Mouse (Mus musculus) 3T3-L1 (cell line): ENCODE results near the gene A1bg.

Experiments
- DNase-seq: peaks from one replicate; pipeline ENCODE4 v3.0.0-alpha.2; 2015; ENCODE audit warnings: low read depth, low spot score

Gene A1bg

DNA sequence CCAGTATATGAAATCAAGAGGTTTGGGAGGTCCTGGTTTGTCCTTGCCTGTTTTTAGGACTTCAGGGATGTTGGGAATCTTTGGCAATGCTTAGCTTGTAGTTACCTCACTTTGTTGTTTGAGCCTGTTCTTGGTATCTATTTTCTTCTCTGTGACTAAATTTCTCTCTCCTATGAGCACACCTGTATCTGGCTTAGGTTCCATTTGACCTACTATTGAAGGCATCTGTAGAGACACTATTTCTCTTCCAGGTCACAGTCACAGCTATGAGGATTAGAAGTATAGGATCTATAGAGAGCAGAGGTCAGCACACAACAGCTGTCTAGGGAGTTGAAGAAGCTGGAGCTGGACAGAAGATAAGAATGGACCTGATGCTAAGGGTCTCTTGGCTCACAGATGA lies at the start of gene A1bg:
A1bg (minus strand) TSS at position 101 of the 400 bp plus-strand sequence.
- no peak for DNase-seq

DNA sequence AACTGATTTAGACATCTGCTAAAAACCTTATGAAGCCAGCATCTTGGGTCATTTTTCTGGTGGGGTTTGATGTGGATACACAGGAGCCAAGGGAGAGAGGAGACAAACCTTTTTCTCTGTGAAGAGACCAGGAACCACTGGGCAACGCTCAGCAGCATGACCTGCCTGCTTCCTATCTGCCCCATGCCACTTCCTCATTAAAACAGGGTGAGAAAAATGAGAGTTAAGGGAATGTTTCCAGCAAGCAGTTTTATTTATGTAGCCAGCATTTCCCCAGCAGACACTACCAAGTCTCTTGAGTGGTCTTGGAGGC lies 45.7 kb upstream of the A1bg start:
- no peak for DNase-seq

DNA sequence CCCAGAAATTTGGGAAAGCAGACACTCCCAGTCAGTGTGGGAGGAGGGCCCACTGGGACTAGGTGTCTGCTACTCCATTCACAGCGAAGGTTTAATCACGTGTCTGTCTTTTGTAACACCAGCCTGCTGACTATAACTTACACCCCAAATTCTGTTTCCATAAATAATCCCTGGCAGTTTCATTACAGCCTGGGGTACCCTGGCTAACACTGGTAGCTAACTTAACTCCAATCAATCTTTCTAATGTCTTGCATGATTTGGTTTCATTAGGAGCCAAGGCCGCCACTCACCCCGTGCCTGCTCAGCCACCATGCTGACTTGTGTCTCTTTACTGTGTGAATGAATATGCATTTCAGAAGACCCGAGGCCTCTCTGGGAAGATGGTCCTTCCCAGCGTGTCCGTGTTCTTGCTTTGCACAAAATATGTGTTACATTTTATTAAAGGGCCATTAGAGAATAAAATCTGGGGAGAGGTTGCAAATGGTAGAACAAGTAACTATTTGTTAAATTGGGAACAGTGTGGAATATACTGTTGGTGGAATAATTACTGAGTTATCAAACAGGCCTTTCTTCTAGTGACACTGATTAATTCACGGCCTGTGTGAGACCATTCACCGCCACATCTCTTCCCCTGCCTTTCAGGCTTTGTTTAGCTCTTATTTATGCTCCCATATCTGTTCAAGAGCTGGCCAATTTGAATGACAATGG lies 45.2 kb upstream of the A1bg start:
- DNase-seq: no peak

DNA sequence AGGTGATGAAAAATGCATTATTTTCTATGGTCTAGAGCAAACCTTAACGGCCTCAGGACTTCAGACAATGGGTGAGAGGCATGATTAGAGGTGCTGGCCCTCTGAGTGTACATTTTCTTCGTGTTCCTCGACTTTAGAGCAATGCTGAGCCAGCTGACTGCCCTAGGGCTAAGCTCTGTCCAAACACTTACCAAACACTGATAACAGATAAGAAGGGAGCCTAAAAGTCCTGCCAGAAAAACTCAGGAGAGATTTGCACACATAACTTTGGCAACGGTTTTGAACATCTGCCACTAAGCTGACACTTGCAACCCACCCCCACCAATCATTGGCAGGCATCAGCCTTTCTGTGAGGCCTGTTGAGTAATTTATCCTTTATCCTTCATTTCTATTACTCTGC lies 2.9 kb upstream of the A1bg start:
- no peak for DNase-seq

DNA sequence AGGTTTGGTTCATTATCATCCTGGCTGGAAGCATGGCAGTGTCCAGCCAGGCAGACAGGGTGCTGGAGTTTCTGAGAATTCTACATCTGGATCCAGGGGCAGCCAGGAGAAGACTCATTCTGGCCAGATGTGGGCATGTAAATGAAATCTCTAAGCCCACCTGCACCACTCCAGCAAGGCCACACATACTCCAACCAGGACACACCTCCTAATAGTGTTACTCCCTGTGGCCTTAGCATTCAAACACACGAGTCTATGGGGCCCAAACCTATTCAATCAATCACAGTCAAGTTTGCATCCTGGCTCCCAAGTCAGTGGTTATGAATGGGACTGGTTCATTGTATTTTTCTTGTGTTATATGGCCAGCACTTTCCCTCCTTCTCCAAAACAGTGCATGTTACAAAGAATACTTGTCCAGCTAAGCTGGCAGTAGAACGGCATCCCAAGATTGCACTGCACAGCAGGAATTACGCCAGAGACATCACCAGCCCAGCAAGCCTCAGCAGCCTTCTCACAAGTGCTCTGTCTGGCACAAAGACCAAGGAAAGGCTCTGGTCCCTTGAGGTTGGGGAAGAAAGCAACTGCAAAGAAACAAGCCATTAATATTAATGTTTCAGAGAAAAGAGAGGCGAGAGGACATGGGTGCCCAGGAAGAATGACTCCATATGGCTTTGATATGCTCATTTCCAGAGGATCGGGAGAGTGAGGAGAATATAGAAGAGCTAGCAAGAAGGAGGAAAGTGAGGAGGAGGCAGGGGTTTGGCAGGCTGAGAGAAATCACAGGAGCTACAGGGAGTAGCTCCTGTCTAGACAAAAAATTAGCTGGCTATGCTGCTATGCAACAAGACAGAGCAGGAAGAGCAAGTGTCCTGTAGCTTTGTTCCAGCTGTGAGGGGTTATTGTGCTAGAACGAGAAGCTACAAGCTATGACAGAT lies 18.8 kb downstream of the A1bg start:
- DNase-seq: no peak

DNA sequence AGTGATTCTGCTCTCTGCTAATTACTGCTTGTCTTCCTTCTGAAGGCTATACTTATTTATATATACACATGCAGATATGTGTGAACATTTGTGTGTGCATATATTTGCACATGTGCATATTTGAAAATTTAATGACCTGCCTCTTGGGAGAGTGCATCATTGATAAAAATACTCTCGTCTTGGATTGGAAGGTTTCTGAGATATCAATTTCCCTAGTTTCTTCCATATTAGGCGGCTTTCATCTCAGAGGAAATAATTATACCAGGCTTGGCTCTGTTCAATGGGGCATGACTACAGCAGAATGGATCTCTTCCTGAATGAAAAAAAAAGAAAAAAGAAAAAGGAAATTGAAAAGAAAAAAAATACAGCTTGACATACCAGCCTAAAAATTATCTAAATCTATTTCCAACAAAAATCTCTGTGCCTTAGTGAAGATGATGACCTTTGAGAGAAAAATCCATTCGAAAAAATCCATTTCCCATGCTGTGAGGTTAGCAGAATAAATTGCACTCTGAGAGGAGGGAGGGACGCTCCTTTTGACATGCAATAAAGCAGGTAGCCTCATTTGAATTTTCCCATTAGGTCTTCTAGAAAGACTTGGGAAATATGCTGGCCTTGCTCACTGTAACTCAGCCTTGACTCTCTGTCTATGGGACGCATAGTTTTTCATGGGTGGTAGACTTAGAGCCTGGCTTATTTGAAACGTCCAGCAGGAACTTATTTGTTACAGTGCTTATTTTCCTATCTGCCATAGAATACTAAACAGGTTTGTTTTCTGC lies 24.4 kb downstream of the A1bg start:
- DNase-seq: no peak

DNA sequence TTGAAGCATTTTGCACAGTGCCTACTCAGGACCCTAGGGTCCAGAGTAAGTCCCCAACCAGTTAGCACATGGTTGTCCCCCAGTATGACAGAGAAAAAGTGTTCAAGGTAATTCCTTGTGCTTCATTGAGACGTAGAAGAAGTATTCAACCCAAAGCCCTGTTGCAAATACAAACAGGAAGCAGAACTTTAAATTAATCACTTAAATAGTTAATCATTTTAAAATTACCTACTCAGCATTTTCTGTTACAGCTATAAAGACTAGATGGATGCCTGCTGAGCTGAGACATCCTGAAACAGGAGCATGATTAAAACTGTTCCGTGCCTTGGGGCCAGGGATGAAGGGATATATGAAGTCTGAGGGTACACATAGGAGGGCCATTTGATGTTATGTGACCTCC lies 26.8 kb downstream of the A1bg start:
- DNase-seq: no peak

DNA sequence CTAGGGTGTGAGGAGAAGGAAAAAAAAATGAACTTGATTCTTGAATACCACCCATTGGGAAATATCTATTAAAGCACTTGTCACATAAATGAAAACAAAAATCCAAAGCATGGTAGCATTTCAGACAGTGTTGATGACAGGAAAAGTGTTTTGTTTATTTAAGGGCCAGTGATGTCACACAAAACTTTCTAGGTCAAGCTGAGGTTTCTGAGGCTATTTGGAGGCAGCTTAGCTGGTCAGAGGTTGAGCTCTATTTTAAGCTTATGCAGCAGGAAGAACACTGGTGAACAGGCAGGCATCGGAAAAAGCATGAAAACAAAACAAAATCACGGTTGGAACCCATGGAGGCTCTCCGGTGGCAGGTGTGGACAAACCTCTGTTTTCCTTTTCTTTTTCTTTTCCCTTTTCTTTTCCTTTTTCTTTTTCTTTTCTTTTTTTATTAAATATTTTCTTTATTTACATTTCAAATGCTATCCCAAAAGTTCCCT lies 29.8 kb downstream of the A1bg start:
- no peak for DNase-seq

DNA sequence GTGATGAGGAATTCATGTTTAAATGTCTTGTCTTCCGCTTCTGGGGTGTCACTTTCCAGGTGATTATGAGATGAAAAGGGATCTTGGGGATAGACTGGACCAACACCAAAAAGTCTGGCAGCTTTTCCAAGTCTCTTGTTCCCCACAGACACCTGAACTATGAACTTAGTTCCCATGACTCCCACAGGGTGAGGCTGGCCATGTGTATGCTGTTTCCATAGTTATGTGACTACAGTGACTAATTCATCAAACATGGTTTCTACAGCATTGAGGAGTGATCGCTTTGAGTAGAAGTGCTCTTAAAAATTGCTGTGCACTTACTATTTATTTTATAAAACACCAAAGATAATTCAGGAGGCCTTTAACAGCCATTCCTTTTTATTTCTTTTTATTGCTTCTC lies 34.1 kb downstream of the A1bg start:
- no peak for DNase-seq

DNA sequence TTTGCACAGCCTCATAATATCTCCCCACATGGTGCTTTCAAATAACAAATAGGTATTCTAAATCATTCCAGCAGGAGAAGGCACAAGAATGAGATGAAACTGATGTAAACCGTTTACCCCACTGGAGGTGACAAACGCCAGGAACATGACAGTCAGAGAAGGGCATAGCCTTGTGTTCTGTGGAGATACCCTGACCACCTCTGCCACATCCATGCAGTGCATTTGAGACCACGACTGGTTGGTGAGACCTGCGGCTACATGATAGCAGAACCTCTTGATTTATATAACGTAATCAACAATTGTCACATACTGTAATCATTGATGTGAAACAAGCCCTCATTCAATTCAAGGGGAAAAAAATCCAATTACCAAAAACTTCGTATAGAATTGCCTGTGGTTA lies 47.1 kb downstream of the A1bg start:
- DNase-seq: no peak

DNA sequence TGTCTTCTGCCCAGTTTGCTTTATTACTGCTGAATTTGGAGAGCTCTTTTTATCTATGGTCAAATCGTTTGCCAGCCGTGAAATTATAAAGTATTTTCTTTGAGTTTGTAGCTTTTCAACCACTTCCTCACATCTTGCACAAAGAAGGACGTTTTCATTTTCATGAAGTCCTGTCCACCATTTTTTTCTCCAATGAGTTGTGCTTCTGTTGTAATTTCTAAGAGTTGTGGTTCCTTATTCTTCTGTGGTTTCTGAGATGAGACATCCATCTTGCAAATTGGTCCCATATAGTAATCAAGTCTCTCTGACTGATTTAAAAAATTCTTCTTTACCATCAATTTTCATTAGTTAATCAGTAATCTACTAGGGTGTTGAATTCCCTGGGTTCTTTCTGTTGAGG lies 60.4 kb downstream of the A1bg start:
- no peak for DNase-seq

DNA sequence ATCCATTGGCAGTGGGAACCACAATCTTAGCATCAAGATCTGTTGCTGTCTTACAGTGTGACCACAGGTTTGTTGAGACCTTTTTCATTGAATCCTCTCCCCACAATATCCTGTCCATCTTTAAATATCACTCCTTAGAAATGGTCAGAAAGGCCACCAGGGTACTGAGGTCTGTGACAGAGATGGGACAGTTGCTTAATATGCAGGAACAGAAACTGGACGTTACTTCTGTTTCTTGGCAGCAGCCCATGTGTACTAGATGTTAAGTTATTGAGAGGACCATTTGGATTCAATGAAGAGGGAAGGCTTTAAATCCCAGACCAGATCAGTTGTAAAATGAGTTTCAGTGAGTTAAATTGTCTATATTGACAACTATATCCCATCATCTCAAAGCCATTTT lies 67.7 kb downstream of the A1bg start:
- no peak for DNase-seq

DNA sequence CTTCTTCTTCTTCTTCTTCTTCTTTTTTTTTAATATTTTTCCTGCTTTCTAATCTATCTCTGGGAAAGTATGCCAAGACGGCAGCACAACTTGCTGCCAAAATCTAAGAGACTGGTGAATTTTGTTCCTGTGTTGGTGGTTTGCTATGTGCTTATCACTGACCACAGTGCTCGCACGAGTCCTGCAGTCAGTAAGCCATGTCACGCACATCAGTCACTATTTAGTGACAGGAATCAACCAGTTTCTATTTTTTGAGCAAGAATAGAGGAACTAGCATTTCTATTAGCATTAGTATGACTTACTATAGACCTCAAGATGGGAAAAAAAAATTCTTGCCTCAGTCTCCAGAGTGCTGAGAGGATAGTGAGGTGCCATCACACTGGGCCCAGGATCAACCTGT lies 68.7 kb downstream of the A1bg start:
- no peak for DNase-seq

DNA sequence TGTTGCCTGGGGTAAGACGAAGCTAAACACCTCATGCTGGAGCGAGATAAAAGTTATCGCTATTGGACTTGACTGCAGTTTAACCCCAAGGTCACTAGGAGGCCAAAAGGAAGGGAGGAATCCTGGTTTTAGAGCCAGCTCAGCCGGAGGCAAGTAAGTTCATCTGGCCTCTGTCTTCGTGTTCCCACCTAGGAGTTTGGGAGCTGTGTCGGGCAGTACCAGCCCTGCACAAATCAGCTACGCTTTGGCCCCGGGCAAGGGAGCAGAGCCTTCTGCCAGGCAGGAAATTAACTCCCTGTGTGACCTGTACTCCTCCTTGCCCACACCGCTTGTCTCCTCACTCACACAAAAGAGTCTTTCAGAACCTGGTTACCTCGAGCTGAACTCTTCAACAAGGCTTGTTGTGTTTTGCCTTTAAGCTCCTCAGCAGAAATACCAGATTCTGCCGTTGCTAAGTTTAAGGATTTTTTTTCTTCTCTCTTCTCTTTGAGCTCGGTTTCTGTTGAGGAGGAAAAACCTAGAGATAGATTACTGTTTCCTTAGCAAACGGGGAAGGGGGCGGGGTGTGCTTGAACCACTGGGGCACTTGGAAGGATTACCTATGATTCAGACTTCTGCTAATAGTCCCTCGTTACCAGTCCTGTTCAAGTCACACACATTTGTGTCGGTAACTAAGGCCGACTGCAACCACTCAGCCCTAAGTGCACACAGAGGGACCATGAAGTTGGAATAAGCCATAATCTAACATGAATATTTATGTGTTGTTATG lies 69.4 kb downstream of the A1bg start, which contains the start of gene Fam84b:
Fam84b (minus strand) TSS at position 548 of the 769 bp plus-strand sequence.
- no peak for DNase-seq

DNA sequence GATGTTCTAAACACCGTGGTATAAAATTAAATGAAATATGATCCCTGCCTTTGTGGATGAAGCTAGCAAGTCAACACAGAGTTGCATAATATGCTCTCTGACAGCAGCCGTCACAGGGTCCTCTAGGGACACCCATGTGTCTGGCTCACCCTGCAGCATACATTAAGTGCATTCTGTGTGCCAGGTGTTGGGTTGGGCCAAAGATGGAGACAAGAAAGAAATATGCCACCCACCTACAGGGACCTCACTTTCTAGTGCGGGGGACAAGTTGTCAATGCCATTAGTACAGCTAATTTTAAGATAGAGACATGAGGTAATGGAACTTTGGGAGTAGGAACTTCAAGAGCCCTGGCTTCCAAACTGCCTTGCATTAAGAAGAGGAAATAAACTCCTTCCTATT lies 74.2 kb downstream of the A1bg start:
- DNase-seq: no peak
